Mouse (Mus musculus): ENCODE data around the gene Slc35a2.
"Not testable (repeated sequence)": the region's sequence is repeated elsewhere in the genome, so short reads cannot be mapped to it uniquely, and the experiment has no call there.

The Slc35a2 gene

GRCm38 (mm10) chrX:7904441-7904840 lies 20.6 kb downstream of the Slc35a2 start:
- no peak for DNase-seq (ENCODE audit: extremely low read depth, low read depth, low spot score)

DNA sequence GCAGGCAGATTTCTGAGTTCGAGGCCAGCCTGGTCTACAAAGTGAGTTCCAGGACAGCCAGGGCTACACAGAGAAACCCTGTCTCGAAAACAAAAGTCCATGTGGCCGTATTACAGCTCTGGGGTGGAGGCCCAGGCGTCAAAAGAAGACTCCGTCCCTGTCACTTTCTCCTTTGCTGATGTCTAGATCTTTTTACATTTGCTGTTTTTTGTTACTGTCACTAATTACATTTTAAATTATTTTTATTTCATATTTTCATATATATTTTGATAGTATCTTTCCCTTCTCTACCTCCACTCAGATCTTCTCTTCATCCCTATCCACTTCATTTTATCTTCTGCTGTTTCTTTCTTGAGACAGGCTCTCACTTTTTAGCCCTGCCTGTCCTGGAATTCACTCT lies 23.9 kb downstream of the Slc35a2 start, which contains the start of gene Gm10491:
Gene Gm10491 (minus strand): TSS at position 101 of the 400 bp plus-strand sequence.
- DNase-seq (ENCODE audit: extremely low read depth, low read depth, low spot score), result no peak

- DNase-seq (ENCODE audit: extremely low read depth, low read depth, low spot score), result not testable (repeated sequence)
Observed at GRCm38 (mm10) chrX:7909242-7909641, 25.4 kb downstream of the Slc35a2 start, which contains the start of gene Gm10490. Gm10490 (plus strand) TSS chrX:7909542.

GRCm38 (mm10) chrX:7910473-7910872 lies 26.6 kb downstream of the Slc35a2 start:
- DNase-seq (ENCODE audit: extremely low read depth, low read depth, low spot score), result no peak

- not testable (repeated sequence) for DNase-seq (ENCODE audit: extremely low read depth, low read depth, low spot score)
Observed at GRCm38 (mm10) chrX:7915669-7916068, 31.8 kb downstream of the Slc35a2 start.

DNA sequence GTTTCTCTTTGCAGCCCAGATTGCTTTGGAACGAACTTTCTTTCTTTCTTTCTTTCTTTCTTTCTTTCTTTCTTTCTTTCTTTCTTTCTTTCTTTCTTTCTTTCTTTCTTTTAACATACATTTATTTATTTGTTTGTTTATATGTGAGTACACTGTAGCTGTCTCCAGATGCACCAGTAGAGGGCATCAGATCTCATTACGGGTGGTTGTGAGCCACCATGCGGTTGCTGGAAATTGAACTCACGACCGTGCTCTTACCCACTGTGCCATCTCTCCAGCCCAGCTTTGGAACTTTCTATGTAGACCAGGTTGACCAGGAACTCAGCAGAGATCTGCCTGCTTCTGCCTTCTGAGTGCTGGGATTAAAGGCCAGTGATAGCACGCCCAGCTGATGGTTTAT lies 34.1 kb downstream of the Slc35a2 start:
- DNase-seq (ENCODE audit: extremely low read depth, low read depth, low spot score), result not testable (repeated sequence)

DNA sequence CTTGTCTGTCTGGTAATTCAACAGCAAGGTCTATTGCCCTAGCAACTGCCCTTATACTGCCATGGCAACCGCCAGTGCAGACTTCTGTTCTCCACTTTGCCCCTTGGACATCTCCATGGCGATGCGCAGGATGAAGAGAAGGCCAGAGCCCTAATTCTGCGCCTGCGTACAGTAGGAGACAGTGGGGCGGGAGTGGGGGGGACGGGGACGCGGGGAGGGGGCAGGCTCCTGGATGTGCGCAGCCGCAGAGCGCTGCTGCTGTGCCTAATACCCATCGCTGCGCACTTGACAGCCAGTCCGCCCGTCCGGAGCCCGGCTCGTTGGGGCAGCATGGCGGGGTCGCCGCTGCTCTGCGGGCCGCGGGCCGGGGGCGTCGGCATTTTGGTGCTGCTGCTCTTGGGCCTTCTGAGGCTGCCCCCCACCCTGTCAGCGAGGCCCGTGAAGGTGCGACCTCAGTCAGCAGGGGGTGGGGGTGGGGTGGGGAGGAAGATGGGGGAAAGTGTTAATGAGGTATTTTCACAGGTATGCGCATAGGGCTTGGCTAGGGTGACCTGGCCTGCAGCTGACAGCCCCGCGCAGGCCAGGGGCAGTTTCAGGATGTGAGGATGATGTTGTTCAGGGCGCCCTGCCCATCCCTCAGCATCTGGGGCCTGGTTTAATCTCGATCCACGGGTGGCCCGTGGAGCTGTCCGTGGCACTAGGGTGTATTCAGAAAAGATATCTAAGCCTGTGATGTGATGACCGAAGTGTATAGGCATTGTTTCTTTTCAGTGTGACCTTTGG lies 36.0 kb downstream of the Slc35a2 start, which contains the start of gene Pcsk1n:
Gene Pcsk1n (plus strand): TSS at position 222 of the 783 bp plus-strand sequence.
- no peak for DNase-seq (ENCODE audit: extremely low read depth, low read depth, low spot score)

DNA sequence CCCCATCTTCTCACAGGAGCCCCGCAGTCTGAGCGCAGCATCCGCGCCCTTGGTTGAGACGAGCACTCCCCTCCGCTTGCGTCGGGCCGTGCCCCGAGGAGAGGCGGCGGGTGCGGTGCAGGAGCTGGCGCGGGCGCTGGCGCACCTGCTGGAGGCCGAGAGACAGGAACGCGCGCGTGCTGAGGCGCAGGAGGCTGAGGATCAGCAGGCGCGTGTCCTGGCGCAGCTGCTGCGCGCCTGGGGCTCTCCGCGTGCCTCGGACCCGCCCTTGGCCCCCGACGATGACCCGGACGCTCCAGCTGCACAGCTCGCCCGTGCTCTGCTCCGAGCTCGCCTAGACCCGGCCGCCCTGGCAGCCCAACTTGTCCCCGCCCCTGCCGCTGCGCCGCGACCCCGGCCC lies 38.2 kb downstream of the Slc35a2 start:
- no peak for DNase-seq (ENCODE audit: extremely low read depth, low read depth, low spot score)

GRCm38 (mm10) chrX:7926266-7926665 lies 42.4 kb downstream of the Slc35a2 start:
- no peak for DNase-seq (ENCODE audit: extremely low read depth, low read depth, low spot score)

DNA sequence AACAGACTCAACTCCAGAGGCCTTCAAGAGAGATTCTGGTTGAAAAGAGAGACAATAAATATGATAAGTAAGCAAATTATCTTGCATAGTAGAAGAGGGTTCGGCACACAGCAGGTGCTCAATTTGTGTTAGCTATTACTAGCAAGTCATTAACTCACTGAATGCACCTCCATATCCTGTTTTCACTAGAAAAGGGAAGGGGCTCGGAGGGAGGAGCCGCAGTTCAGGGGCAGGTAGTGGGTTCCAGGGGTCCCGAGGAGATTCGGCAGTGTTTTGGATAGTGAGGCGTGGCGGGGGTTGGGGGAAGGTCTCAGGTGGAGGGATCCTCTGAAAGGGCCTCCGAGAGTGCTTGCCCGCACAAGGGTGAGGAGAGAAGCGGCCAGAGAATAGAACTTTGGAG lies 43.3 kb downstream of the Slc35a2 start:
- no peak for DNase-seq (ENCODE audit: extremely low read depth, low read depth, low spot score)

DNA sequence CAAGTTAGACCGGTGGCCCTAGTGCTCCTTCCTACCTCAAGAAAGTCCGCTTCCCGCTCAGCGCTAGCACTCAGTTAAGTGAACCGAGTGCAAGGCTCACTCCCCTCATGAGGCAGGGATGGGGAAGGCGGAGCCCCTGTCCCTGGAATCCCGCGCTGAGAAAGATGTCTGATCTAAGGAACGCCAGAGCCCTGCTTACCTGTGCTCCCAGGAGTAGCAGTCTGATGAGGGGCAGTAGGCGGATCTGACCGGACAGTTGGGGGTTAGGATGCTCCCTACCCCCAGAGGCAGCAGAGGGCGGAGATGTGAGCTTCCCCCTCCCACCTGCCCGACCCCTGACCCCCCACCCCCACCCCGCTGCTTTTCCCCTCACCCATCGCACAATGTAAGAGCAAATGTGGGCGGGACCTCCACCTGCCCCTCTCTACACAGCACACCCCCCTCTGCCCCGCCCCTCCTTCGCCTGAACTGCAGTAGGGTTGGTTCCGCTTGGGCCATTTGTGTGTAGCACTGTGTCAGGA lies 44.5 kb downstream of the Slc35a2 start, which contains the start of gene Eras:
Gene Eras (minus strand): TSS at position 338 of the 521 bp plus-strand sequence.
- no peak for DNase-seq (ENCODE audit: extremely low read depth, low read depth, low spot score)

GRCm38 (mm10) chrX:7936874-7937273 lies 53.0 kb downstream of the Slc35a2 start:
- no peak for DNase-seq (ENCODE audit: extremely low read depth, low read depth, low spot score)

DNA sequence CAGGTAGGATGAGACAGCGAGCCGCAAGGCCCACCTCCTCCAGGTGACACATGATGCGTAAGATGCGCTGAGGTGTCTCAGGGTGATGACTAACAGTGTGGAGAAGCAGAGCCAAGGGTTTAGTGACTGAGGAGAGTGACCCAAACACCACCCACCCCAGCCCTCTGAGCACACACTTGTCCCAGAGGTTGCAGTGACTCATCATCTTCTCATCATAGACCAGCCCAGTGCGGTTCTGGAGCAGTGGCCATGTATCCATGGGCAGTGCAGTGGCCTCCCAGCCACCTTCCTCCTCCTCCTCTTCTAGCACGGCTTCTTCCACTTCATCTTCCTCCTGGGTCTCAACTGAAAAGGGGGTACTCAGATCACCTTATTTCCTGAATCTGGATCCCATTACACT lies 53.8 kb downstream of the Slc35a2 start:
- no peak for DNase-seq (ENCODE audit: extremely low read depth, low read depth, low spot score)
